Mouse (Mus musculus): ENCODE results near the gene Slbp.

Slbp gene

GRCm38 (mm10) chr5:33651921-33652782 lies at the start of gene Slbp:
Gene Slbp (minus strand): TSS chr5:33652574.
- in situ Hi-C loops (cut with MboI, MseI): loop anchor here (25.0 kb wide), 1 partner anchor 1515 kb away; the partner anchor contains the start of gene Fosl2

- in situ Hi-C loops (cut with MboI, MseI): loop anchor here (25.0 kb wide), 1 partner anchor 1560 kb away; no protein-coding TSS in a partner anchor
These were observed 49.5 kb upstream of the Slbp start for GRCm38 (mm10) chr5:33701832-33702231.

GRCm38 (mm10) chr5:33700010-33700409 lies 47.6 kb upstream of the Slbp start:
- in situ Hi-C loops (cut with MboI, MseI): loop anchor here (25.0 kb wide), 1 partner anchor 1562 kb away; no protein-coding TSS in a partner anchor

- in situ Hi-C loops (cut with MboI, MseI): no loop called here
These were observed 46.3 kb upstream of the Slbp start for GRCm38 (mm10) chr5:33698669-33699068.

- in situ Hi-C loops (cut with MboI, MseI): no loop called here
These were observed 45.7 kb upstream of the Slbp start for GRCm38 (mm10) chr5:33697947-33698512.

GRCm38 (mm10) chr5:33697534-33697933 lies 45.2 kb upstream of the Slbp start:
- in situ Hi-C loops (cut with MboI, MseI): no loop called here

- in situ Hi-C loops (cut with MboI, MseI): no loop called here
These were observed 44.1 kb upstream of the Slbp start for GRCm38 (mm10) chr5:33696430-33696829.

GRCm38 (mm10) chr5:33695718-33696121 lies 43.3 kb upstream of the Slbp start:
- in situ Hi-C loops (cut with MboI, MseI): no loop called here

- in situ Hi-C loops (cut with MboI, MseI): no loop called here
These were observed 42.7 kb upstream of the Slbp start for GRCm38 (mm10) chr5:33694848-33695717.

GRCm38 (mm10) chr5:33694461-33694847 lies 42.1 kb upstream of the Slbp start:
- in situ Hi-C loops (cut with MboI, MseI): no loop called here

GRCm38 (mm10) chr5:33692393-33692792 lies 40.0 kb upstream of the Slbp start:
- in situ Hi-C loops (cut with MboI, MseI): no loop called here

- in situ Hi-C loops (cut with MboI, MseI): no loop called here
These were observed 37.7 kb upstream of the Slbp start for GRCm38 (mm10) chr5:33689852-33690645.

- in situ Hi-C loops (cut with MboI, MseI): no loop called here
These were observed 37.0 kb upstream of the Slbp start for GRCm38 (mm10) chr5:33689221-33689844.

- in situ Hi-C loops (cut with MboI, MseI): no loop called here
These were observed 36.2 kb upstream of the Slbp start for GRCm38 (mm10) chr5:33688278-33689220.

- in situ Hi-C loops (cut with MboI, MseI): no loop called here
These were observed 34.8 kb upstream of the Slbp start for GRCm38 (mm10) chr5:33687142-33687541.

- in situ Hi-C loops (cut with MboI, MseI): no loop called here
These were observed 32.6 kb upstream of the Slbp start for GRCm38 (mm10) chr5:33684932-33685331.

- in situ Hi-C loops (cut with MboI, MseI): no loop called here
These were observed 31.7 kb upstream of the Slbp start for GRCm38 (mm10) chr5:33683897-33684652.

GRCm38 (mm10) chr5:33682963-33683362 lies 30.6 kb upstream of the Slbp start:
- in situ Hi-C loops (cut with MboI, MseI): no loop called here

Measured in T-helper 1 cell (primary cell).